Mouse (Mus musculus) kidney, adult 2 months (tissue): ENCODE data around the gene Adam17. TPM values are rescaled to one million over a fixed set of nuclear protein-coding genes. Genes with fewer than 3 reads are reported as not detected.
"Not testable (repeated sequence)": the region's sequence is repeated elsewhere in the genome, so short reads cannot be mapped to it uniquely, and the experiment has no call there.

ENCODE experiments used
- DNase-seq: peaks from one replicate; pipeline ENCODE4 v3.0.0; 2021
- H3K27ac ChIP-seq: fragments of 200-500 bp; 2 replicates; pipeline ENCODE4 v1.5.1; 2012; ENCODE audit warnings: low read depth, low read length, control low read depth, inconsistent platforms; ENCODE audit not compliant: insufficient read depth
- H3K27me3 ChIP-seq: fragments of 200-500 bp; replicated peaks from 2 replicates; pipeline ENCODE4 v1.6.1; 2012; ENCODE audit warnings: mild to moderate bottlenecking, moderate library complexity, low read length, inconsistent platforms; ENCODE audit not compliant: control insufficient read depth, insufficient read depth
- H3K36me3 ChIP-seq: fragments of 200-500 bp; 2 replicates; pipeline ENCODE4 v1.6.1; 2012; ENCODE audit warnings: mild to moderate bottlenecking, moderate library complexity, low read length, inconsistent platforms; ENCODE audit not compliant: control insufficient read depth, insufficient read depth
- H3K4me1 ChIP-seq: fragments of 200-500 bp; 2 replicates; pipeline ENCODE4 v1.6.1; 2011; ENCODE audit warnings: low read length; ENCODE audit not compliant: control insufficient read depth, insufficient read depth
- H3K4me3 ChIP-seq: fragments of 200-500 bp; 2 replicates; pipeline ENCODE4 v1.5.1; 2011; ENCODE audit warnings: mild to moderate bottlenecking, low read depth, low read length, control low read depth; ENCODE audit not compliant: insufficient read depth
- CTCF ChIP-seq: fragments of 200-500 bp; conservative IDR thresholded peaks from 2 replicates; pipeline ENCODE4 v1.5.1; 2011; ENCODE audit warnings: low read depth, mild to moderate bottlenecking, control low read depth, low read length, moderate library complexity, mixed read lengths; ENCODE audit not compliant: insufficient read depth, insufficient read length
- POLR2A ChIP-seq: fragments of 200-500 bp; IDR thresholded peaks from one replicate; pipeline ENCODE4 v1.6.1; 2011; ENCODE audit warnings: low read depth, low read length, control low read depth
- WGBS: fragments of 180-500 bp; shearing (Covaris S2); methylation state at CpG from one replicate; pipeline ENCODE4 v1.1.7; 2018; 5-methylcytosine and 5-hydroxymethylcytosine counted together
- polyA plus RNA-seq: library from polyadenylated mRNA; depleted of rRNA; stranded (reverse); fragments of >200 nt; gene quantifications from 2 replicates; pipeline ENCODE4 v1.2.3, GENCODE M21; 2012

Adam17 gene
- polyA plus RNA-seq, 1 experiment: 19.1 TPM

DNA sequence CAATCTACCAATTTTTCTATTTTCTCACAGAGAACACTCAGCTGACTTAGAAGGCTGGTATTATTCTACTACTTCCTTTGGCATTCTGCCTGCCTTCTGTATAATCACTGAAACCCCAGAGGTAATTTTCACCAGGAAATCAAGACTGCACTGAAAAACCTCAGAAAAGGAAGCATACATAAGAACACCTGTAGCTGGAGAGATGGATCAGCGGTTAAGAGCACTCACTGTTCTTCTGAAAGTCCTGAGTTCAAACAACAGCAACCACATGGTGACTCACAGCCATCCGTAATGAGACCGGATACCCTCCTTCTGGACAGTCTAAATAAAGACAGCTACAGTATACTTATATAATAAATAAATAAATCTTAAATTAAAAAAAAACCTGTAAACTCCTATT, 36.2 kb upstream of the Adam17 start:
- no peak for TF ChIP-seq CTCF
- Histone ChIP-seq H3K4me3 (no peak overlapping the region), H3K27ac (no peak overlapping the region), H3K4me1 (peaks cover 2% of the 10 kb centered on the region; the same call in 1 of the 2 replicates), H3K27me3 (no peaks in the 10 kb centered on the region), H3K36me3 (peaks cover 2% of the 10 kb centered on the region; the same call in 1 of the 2 replicates)
- DNase-seq: no peak
- WGBS: 89% methylated on average over 3 of the region's 3 CpGs

DNA sequence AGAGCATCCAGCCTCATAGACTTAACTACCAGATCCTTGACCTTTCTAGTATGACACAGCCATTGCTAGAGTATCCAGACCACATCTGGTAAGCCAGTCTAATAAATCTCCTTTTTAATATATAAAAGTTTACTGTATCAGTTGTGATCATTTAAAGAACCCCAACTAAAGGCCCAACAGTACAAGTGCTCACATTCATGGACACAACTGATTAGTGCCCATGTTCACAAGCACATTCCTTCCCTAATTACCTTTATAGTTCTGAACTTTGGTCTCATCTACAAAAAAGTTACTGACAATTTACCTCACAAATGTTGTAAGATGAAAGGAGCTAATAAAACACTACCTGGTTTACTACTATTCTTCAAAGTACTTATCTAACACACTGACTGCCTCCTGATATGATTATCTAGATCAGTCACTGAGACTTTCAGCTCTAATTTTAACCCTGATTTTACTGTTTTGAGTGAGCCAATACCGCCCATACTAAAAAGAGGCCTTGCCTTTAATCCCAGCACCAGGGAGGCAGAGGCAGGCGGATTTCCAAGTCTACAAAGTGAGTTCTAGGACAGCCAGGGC, 35.4 kb upstream of the Adam17 start:
- Histone ChIP-seq H3K4me3 (no peak overlapping the region), H3K27ac (no peak overlapping the region), H3K36me3 (peaks cover 2% of the 10 kb centered on the region; the same call in 1 of the 2 replicates), H3K27me3 (no peaks in the 10 kb centered on the region), H3K4me1 (no peaks in the 10 kb centered on the region)
- WGBS: 100% methylated on average over 2 of the region's 2 CpGs
- no peak for DNase-seq
- TF ChIP-seq CTCF (no peak), POLR2A (no peak)

DNA sequence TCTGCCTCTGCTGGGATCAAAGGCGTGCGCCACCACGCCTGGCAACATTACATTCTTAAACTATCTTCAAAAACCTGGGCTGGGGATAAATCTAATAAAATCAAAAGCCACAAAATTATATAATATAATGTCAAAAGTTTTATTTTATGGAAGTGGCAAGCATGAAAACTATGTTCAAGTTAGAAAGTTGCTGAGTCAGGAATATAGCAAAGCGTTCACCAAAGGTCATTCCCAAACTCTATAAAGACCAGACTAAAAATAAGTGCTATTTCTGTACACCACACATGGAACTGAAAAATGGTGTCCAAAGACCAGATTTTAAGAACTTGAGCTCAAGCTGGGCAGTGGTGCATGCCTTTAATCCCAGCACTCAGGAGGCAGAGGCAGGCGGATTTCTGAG, 29.3 kb upstream of the Adam17 start:
- WGBS: 92% methylated on average over 5 of the region's 5 CpGs
- Histone ChIP-seq H3K36me3 (peaks cover 2% of the 10 kb centered on the region; the same call in 1 of the 2 replicates), H3K27me3 (no peaks in the 10 kb centered on the region), H3K4me3 (no peak overlapping the region), H3K4me1 (no peaks in the 10 kb centered on the region), H3K27ac (no peak overlapping the region)
- TF ChIP-seq POLR2A (no peak), CTCF (no peak)
- DNase-seq: no peak

DNA sequence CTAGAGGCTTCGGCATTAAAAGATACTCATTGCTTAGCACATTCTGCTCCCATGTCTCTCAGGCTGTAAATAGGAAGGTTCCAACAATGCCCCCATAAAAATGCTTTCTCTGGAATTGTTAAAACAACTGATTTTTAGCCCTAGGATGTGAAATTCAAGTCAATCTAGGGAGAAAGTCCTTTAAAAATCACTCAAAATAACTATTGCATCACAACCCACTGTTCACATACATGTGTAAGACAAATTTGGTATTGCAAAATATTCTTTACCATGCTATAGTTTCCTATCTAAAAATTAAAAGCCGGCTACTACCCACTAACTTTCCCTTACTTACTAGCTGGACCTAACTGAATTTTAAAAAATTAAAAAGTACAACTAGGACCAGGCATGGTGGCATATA, 12.8 kb upstream of the Adam17 start:
- no peaks in the 10 kb centered on the region for H3K27me3 ChIP-seq
- H3K4me3 ChIP-seq: no peak overlapping the region
- H3K27ac ChIP-seq: no peak overlapping the region
- peaks cover 4% of the 10 kb centered on the region; the same call in 1 of the 2 replicates for H3K36me3 ChIP-seq
- H3K4me1 ChIP-seq: no peaks in the 10 kb centered on the region
- 94% methylated on average over 2 of the region's 2 CpGs for WGBS
- TF ChIP-seq CTCF (no peak), POLR2A (no peak)
- DNase-seq: no peak

DNA sequence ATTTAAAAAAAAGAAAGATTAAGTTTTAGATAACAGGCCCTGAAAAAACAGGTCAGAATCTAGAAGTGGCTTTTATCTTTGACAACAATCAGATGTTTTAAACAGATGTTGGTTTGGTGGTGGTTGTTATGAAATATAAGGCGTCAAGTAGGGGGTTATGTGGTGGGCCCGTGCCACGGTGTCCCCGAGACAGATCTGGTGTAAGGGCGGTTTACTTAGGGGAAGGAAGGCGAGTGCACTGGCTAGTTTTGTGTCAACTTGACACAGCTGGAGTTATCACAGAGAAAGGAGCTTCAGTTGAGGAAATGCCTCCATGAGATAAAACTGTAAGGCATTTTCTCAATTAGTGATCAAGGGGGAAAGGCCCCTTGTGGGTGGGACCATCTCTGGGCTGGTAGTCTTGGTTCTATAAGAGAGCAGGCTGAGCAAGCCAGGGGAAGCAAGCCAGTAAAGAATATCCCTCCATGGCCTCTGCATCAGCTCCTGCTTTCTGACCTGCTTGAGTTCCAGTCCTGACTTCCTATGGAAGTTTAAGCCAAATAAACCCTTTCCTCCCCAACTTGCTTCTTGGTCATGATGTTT, 5.4 kb upstream of the Adam17 start:
- not testable (repeated sequence) for H3K4me3 ChIP-seq, H3K4me1 ChIP-seq, DNase-seq, H3K36me3 ChIP-seq, H3K27ac ChIP-seq, H3K27me3 ChIP-seq
- WGBS: 52% methylated on average over 6 of the region's 6 CpGs

DNA sequence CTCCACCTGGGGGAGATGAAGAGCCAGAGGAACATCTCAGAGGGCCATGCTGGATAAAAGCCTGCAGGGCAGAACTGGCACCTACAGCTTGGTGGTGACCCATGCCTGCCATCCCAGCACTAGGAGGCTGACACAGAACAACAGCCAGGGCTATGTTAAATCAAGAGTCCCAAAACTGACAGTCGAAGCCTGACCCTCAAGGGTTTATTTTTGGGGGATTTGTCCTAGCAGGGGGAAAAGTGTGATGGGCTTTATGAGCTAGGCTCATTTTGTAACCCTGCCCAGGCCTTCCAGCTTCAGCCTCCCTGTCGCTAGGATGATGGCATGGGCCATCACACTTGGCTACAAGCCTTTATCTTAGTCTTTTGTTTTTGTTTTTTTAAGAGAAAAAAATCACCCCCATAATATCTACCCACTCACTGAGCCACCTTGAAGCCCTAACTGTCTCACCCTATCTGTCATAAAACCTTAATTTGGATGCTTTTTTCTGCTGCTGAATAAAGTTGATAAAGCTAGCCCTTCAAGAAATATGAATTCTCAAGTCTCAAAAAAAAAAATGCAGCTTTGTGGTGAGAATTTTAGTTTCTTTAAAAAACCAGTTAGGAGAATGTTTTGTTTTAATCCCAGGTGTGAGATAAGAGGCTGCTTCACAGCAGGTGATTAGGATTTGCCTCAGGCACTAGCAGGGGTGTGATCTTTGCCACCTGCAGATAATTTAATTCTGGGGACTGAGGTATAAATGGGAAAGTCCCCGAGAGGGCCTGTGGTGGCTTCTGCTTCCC, 2.1 kb upstream of the Adam17 start:
- H3K4me1 ChIP-seq: peaks cover 6% of the 10 kb centered on the region; the same call in 1 of the 2 replicates
- H3K4me3 ChIP-seq: no peak overlapping the region
- TF ChIP-seq CTCF (no peak), POLR2A (no peak)
- H3K27ac ChIP-seq: no peak overlapping the region
- H3K36me3 ChIP-seq: no peaks in the 10 kb centered on the region
- no peaks in the 10 kb centered on the region for H3K27me3 ChIP-seq
- no peak for DNase-seq
- 73% methylated on average over 3 of the region's 3 CpGs for WGBS

DNA sequence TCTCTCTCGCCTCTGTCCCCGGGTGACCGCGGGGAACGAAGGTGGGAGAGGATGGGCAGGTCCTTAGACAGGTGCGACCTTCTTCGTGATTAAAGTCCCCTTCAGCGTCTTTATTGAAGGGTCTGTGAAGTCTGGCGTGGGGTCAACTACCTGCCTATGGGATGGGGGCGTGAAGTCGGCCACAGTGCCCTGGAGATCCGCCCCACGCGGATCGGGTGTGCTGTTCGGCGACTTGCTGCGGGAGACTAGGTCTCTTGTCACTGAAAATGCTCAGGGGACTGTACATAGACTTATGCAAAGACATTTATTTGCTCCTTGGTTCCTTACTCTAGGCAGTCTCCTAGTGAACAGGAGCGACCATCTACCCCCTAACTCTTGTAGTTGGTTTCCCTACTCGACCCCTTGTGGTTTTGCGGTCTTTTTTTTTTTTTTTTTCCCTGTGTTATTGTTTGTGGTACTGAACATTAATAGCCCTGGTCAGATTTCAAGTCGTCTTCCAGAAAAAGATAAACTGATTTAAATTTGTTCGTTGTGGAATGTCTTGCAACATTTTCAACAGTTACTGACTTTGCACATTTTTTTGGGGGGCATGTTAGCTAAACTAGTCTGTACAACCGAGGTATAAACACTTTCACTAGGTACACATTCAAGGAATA, 516 bp upstream of the Adam17 start:
- TF ChIP-seq POLR2A: no peak
- no peak for TF ChIP-seq CTCF
- H3K4me3 ChIP-seq: peak overlapping the region; percentile 65
- H3K27me3 ChIP-seq: no peaks in the 10 kb centered on the region
- DNase-seq: no peak
- H3K36me3 ChIP-seq: no peaks in the 10 kb centered on the region
- WGBS: 1% methylated on average over 24 of the region's 24 CpGs
- peak overlapping the region; percentile 94 for H3K27ac ChIP-seq
- H3K4me1 ChIP-seq: peaks cover 6% of the 10 kb centered on the region; the same call in 1 of the 2 replicates
